Mouse (Mus musculus): ENCODE data around the gene Isx. TPM values are rescaled to one million over a fixed set of nuclear protein-coding genes. Genes with fewer than 3 reads are reported as not detected.

The Isx gene
- polyA plus RNA-seq, 1 experiment from 2014 or later = 5.0 TPM

DNA sequence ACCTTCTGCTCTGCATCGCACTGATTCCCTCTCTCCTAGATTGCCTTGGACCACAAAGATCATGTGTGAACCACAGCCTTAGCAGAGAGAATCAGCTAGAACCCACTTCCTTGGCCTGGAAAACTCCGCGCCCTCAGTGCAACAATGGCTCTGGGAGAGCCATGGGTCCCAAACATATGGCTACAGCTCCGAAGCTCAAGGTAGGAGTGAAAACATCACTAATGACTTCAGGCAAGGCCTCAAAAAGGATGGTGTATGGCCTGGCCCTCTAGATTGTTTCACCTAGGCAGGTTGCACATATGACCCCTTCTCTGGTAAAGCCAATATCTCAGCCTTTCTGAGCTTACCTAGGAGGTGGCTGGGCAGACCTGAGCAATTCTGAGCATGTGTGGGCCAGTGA, 18.2 kb upstream of the Isx start:
- Histone ChIP-seq H3K9me3 (ENCODE audit: control insufficient read depth, low read depth, low read length) (no peaks in the 10 kb centered on the region), H3K4me2 (replicated peaks; ENCODE audit: low read depth, low read length) (no peak overlapping the region), H3K27ac (ENCODE audit: low read length) (no peak overlapping the region), H3K4me1 (ENCODE audit: control insufficient read depth, insufficient read depth, low read length) (no peaks in the 10 kb centered on the region), H3K36me3 (ENCODE audit: control insufficient read depth, insufficient read depth, low read length) (no peaks in the 10 kb centered on the region), H3K9ac (replicated peaks; ENCODE audit: low read depth, low read length) (no peak overlapping the region), H3K27me3 (ENCODE audit: control insufficient read depth, insufficient read depth, low read length) (no peaks in the 10 kb centered on the region), H3K4me3 (ENCODE audit: low read depth, low read length) (no peak overlapping the region)
- no peak for ATAC-seq (ENCODE audit: insufficient number of reproducible peaks, insufficient read depth, low FRiP score, low read depth)
- 90% methylated on average over 4 of the region's 4 CpGs for WGBS

DNA sequence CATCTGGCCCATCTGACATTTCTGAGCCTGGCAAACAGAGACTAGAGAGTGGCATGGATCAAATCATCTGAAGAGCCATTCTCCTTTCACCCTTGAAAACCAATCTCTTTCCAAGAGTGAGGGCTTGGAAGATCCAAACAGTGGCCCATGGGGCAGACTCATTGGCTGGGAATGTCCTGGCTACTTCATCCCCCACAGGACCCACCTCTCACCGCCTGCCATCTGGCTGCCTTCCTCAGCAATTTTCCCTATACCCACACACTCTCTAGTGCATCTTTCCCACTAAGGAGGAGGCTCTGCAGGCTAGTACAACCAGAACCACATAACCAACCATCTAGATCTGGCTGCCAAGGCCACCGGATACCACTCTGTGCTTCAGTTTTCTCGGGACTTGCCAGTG, 17.6 kb upstream of the Isx start:
- Histone ChIP-seq H3K9me3 (ENCODE audit: control insufficient read depth, low read depth, low read length) (no peaks in the 10 kb centered on the region), H3K27me3 (ENCODE audit: control insufficient read depth, insufficient read depth, low read length) (no peaks in the 10 kb centered on the region), H3K27ac (ENCODE audit: low read length) (no peak overlapping the region), H3K4me3 (ENCODE audit: low read depth, low read length) (no peak overlapping the region), H3K4me2 (replicated peaks; ENCODE audit: low read depth, low read length) (no peak overlapping the region), H3K4me1 (ENCODE audit: control insufficient read depth, insufficient read depth, low read length) (no peaks in the 10 kb centered on the region), H3K36me3 (ENCODE audit: control insufficient read depth, insufficient read depth, low read length) (no peaks in the 10 kb centered on the region), H3K9ac (replicated peaks; ENCODE audit: low read depth, low read length) (no peak overlapping the region)
- WGBS = 89% methylated on average over 3 of the region's 3 CpGs
- no peak for ATAC-seq (ENCODE audit: insufficient number of reproducible peaks, insufficient read depth, low FRiP score, low read depth)

DNA sequence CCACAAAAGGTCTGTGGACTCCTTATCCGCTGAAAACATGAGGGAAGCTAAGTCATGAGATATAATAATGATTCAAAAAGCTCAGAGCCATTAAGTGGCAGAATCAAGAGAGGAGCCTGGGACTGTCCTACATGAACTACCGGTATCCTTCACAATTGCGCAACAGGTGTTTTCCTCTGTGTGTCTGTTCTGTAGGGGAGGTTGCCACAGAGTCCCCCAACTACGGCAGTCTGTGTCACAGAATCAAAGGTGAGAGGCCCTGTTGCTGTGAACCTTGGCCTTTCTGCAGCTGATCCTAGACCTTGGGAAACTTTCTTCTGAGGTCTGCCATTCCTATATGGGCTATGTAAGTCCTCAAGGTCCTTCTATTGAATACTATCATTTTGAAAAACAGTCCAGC, 13.7 kb upstream of the Isx start:
- ATAC-seq (ENCODE audit: insufficient number of reproducible peaks, insufficient read depth, low FRiP score, low read depth) = no peak
- 85% methylated on average over 4 of the region's 4 CpGs for WGBS
- no peaks in the 10 kb centered on the region for H3K4me1 ChIP-seq (ENCODE audit: control insufficient read depth, insufficient read depth, low read length)
- H3K27me3 ChIP-seq (ENCODE audit: control insufficient read depth, insufficient read depth, low read length) = no peaks in the 10 kb centered on the region
- no peak overlapping the region for H3K4me2 ChIP-seq (replicated peaks; ENCODE audit: low read depth, low read length)
- H3K27ac ChIP-seq (ENCODE audit: low read length) = no peak overlapping the region
- no peak overlapping the region for H3K4me3 ChIP-seq (ENCODE audit: low read depth, low read length)
- no peaks in the 10 kb centered on the region for H3K9me3 ChIP-seq (ENCODE audit: control insufficient read depth, low read depth, low read length)
- H3K9ac ChIP-seq (replicated peaks; ENCODE audit: low read depth, low read length) = no peak overlapping the region
- no peaks in the 10 kb centered on the region for H3K36me3 ChIP-seq (ENCODE audit: control insufficient read depth, insufficient read depth, low read length)

DNA sequence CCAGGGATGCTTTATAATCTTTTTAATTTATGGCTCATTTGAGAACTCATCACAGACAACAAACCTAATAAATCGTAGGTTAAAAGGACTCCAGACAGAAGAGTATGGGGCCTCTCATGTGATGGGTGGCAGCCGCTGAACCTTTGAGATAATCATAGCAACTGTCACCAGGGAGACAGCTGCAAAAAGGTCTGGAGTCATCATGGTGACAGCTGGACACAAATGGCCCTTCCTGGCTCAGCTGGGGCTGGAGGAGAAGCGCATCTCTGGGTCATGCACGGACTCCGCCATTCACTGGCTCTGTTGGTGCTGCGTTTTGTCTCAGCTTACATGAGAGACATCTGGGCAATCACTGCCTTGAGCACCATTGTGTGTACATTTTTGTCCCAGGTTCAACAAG, 12.5 kb upstream of the Isx start:
- Histone ChIP-seq H3K4me1 (ENCODE audit: control insufficient read depth, insufficient read depth, low read length) (no peaks in the 10 kb centered on the region), H3K27me3 (ENCODE audit: control insufficient read depth, insufficient read depth, low read length) (no peaks in the 10 kb centered on the region), H3K9ac (replicated peaks; ENCODE audit: low read depth, low read length) (no peak overlapping the region), H3K4me2 (replicated peaks; ENCODE audit: low read depth, low read length) (no peak overlapping the region), H3K9me3 (ENCODE audit: control insufficient read depth, low read depth, low read length) (no peaks in the 10 kb centered on the region), H3K4me3 (ENCODE audit: low read depth, low read length) (no peak overlapping the region), H3K36me3 (ENCODE audit: control insufficient read depth, insufficient read depth, low read length) (no peaks in the 10 kb centered on the region), H3K27ac (ENCODE audit: low read length) (no peak overlapping the region)
- ATAC-seq (ENCODE audit: insufficient number of reproducible peaks, insufficient read depth, low FRiP score, low read depth) = no peak
- WGBS = 65% methylated on average over 6 of the region's 6 CpGs

DNA sequence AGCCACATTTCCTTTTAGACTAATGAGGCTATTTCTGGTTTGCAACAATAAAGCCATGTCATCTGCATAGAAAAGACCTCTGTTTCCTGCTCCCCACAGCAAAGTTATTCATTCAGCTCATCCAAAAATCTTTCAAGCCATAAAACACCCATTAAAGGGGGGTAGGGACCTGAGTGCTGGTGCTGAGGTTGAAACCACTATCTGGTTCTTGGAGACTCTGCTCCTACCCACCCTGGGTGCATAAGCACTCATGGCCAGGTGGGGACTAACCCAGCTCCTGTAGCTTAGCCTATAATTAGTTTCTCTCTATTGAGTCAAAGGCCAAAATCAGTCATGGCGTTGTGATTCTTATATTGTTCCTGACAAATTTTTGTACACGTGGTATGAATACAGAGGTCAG, 10.4 kb upstream of the Isx start:
- Histone ChIP-seq H3K36me3 (ENCODE audit: control insufficient read depth, insufficient read depth, low read length) (no peaks in the 10 kb centered on the region), H3K27me3 (ENCODE audit: control insufficient read depth, insufficient read depth, low read length) (no peaks in the 10 kb centered on the region), H3K9ac (replicated peaks; ENCODE audit: low read depth, low read length) (no peak overlapping the region), H3K4me2 (replicated peaks; ENCODE audit: low read depth, low read length) (no peak overlapping the region), H3K4me3 (ENCODE audit: low read depth, low read length) (no peak overlapping the region), H3K27ac (ENCODE audit: low read length) (no peak overlapping the region), H3K4me1 (ENCODE audit: control insufficient read depth, insufficient read depth, low read length) (no peaks in the 10 kb centered on the region), H3K9me3 (ENCODE audit: control insufficient read depth, low read depth, low read length) (no peaks in the 10 kb centered on the region)
- ATAC-seq (ENCODE audit: insufficient number of reproducible peaks, insufficient read depth, low FRiP score, low read depth) = no peak
- 74% methylated on average over 2 of the region's 2 CpGs for WGBS

DNA sequence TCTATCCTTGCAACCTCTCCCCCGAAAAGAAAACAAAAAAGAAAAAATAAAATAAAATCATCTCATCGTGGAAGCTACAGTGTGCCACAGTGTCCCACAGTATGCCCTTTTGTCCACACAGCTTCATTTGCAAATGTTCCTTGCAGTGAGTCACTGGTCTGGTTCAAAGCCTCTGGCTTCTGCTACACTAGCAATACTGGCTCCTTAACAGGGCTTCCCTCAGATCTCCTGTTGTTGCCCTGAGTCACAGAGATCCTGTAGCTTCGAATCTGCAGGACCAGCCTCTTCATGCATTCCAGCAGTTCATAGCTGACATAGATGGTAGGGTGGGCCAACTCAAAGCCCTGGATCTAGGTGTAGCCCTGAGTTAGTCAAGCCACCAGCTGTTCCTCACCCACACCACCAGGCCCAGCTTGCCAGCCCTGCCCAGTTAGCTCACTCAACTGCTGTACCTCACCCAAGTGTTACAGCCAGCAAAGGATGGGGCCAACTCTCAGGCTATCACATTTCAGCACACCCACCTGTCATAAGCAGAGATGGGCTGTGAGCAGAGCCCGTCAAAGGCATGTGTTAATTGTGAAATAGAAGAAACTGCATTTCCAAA, 2.5 kb upstream of the Isx start:
- Histone ChIP-seq H3K9me3 (ENCODE audit: control insufficient read depth, low read depth, low read length) (no peaks in the 10 kb centered on the region), H3K36me3 (ENCODE audit: control insufficient read depth, insufficient read depth, low read length) (no peaks in the 10 kb centered on the region), H3K4me3 (ENCODE audit: low read depth, low read length) (no peak overlapping the region), H3K9ac (replicated peaks; ENCODE audit: low read depth, low read length) (no peak overlapping the region), H3K27me3 (ENCODE audit: control insufficient read depth, insufficient read depth, low read length) (no peaks in the 10 kb centered on the region), H3K4me2 (replicated peaks; ENCODE audit: low read depth, low read length) (no peak overlapping the region), H3K4me1 (ENCODE audit: control insufficient read depth, insufficient read depth, low read length) (no peaks in the 10 kb centered on the region; the same call in 1 of the 2 replicates), H3K27ac (ENCODE audit: low read length) (no peak overlapping the region)
- 80% methylated on average over 4 of the region's 4 CpGs for WGBS
- ATAC-seq (ENCODE audit: insufficient number of reproducible peaks, insufficient read depth, low FRiP score, low read depth) = no peak

DNA sequence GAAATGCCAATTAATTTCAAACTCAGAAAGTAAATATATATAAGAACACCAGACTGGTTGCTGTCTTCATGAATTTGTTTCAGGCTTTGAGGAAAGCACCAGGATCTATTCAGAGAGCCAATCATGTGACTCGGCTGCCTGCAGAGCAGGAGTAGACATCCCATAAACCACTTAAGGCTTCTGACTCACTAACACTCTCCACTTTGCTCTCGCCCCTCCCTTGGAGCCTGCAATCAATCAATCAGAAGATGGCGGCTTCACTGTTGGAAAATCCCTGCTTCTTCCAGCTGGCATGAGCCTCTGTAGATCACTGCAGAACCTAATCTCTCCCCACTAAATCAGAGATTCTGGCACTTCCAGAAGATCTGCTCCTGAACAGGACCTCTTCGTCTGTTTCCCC, 1.3 kb upstream of the Isx start:
- ATAC-seq (ENCODE audit: insufficient number of reproducible peaks, insufficient read depth, low FRiP score, low read depth) = peak; percentile 76; the same call in 1 of the 2 replicates
- Histone ChIP-seq H3K36me3 (ENCODE audit: control insufficient read depth, insufficient read depth, low read length) (no peaks in the 10 kb centered on the region), H3K9me3 (ENCODE audit: control insufficient read depth, low read depth, low read length) (no peaks in the 10 kb centered on the region), H3K4me3 (ENCODE audit: low read depth, low read length) (no peak overlapping the region), H3K4me2 (replicated peaks; ENCODE audit: low read depth, low read length) (0 out of 2 replicates have a peak overlapping the region, but pooled peaks have one; percentile 5), H3K27ac (ENCODE audit: low read length) (no peak overlapping the region), H3K4me1 (ENCODE audit: control insufficient read depth, insufficient read depth, low read length) (no peaks in the 10 kb centered on the region; the same call in 1 of the 2 replicates), H3K27me3 (ENCODE audit: control insufficient read depth, insufficient read depth, low read length) (no peaks in the 10 kb centered on the region), H3K9ac (replicated peaks; ENCODE audit: low read depth, low read length) (no peak overlapping the region)
- WGBS = 4% methylated on average over 4 of the region's 4 CpGs

DNA sequence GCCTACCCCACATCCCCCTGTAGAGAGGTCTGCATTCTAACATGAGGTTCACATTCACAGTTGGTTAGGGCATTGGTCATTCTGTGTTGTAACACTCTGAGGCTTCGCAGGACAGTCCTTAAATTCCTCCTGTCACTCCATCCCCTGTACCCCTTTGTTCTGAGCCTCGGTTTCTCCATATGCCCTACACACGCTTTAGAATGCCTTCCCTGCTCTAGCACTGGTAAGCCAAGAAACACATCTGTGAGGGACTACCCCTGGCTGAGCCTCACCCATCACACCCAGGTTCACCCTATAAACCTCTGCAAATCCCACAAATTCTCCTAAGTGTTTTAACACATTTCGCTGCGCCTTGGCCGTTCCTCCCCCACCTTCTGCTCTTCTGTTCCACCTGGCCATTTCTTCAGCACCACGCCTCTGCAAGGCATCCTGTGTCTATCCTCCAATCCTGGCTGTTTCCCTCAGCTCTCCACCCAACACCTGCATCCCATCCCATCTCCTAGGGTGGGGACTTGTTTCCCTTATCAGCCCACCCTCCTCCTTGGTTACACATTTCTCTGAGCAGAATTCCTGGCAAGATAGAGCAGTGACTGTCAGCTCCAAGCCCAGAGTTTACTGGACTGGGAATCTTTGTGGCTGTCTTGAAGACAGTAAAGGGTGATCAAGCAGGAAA, 686 bp upstream of the Isx start:
- 66% methylated on average over 7 of the region's 7 CpGs for WGBS
- Histone ChIP-seq H3K36me3 (ENCODE audit: control insufficient read depth, insufficient read depth, low read length) (no peaks in the 10 kb centered on the region), H3K9me3 (ENCODE audit: control insufficient read depth, low read depth, low read length) (no peaks in the 10 kb centered on the region), H3K27ac (ENCODE audit: low read length) (no peak overlapping the region), H3K9ac (replicated peaks; ENCODE audit: low read depth, low read length) (no peak overlapping the region), H3K4me2 (replicated peaks; ENCODE audit: low read depth, low read length) (0 out of 2 replicates have a peak overlapping the region, but pooled peaks have one; percentile 5), H3K4me1 (ENCODE audit: control insufficient read depth, insufficient read depth, low read length) (no peaks in the 10 kb centered on the region; the same call in 1 of the 2 replicates), H3K27me3 (ENCODE audit: control insufficient read depth, insufficient read depth, low read length) (no peaks in the 10 kb centered on the region), H3K4me3 (ENCODE audit: low read depth, low read length) (no peak overlapping the region)
- ATAC-seq (ENCODE audit: insufficient number of reproducible peaks, insufficient read depth, low FRiP score, low read depth) = peak; percentile 59

Measured in stomach, embryonic 14.5 days (tissue).